Mouse (Mus musculus): Measurements from ENCODE around the gene Myt1l.

The Myt1l gene

DNA sequence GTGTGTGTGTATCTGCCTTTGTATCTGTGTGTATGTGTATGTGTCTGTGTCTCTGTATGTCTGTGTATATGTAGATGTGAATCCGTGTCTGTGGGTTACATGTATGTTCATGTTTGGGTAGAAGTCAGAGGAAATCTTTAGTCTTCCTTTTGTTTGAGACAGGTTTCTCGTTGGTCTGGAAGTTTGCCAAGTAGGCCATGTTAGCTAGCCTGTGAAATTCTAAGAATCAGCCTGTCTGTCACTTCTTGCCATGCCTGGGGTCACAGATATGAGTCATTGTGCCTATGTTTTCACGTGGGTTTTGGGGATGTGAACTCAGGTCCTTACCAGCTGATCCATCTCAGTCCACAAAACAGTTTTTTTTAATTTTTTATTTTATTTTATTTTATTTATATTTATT is 128.9 kb downstream of the Myt1l start:
- Histone ChIP-seq H3K27me3 (ENCODE audit: control insufficient read depth, insufficient read depth, low read length, poor library complexity, severe bottlenecking) (no peaks in the 10 kb centered on the region), H3K36me3 (ENCODE audit: control insufficient read depth, insufficient read depth, low read length, poor library complexity, severe bottlenecking) (no peaks in the 10 kb centered on the region)
- DNase-seq (ENCODE audit: low read depth, low spot score): no peak

GRCm38 (mm10) chr12:29657870-29658269 is 129.7 kb downstream of the Myt1l start:
- DNase-seq (ENCODE audit: low read depth, low spot score): no peak
- Histone ChIP-seq H3K36me3 (ENCODE audit: control insufficient read depth, insufficient read depth, low read length, poor library complexity, severe bottlenecking) (no peaks in the 10 kb centered on the region), H3K27me3 (ENCODE audit: control insufficient read depth, insufficient read depth, low read length, poor library complexity, severe bottlenecking) (no peaks in the 10 kb centered on the region)

DNA sequence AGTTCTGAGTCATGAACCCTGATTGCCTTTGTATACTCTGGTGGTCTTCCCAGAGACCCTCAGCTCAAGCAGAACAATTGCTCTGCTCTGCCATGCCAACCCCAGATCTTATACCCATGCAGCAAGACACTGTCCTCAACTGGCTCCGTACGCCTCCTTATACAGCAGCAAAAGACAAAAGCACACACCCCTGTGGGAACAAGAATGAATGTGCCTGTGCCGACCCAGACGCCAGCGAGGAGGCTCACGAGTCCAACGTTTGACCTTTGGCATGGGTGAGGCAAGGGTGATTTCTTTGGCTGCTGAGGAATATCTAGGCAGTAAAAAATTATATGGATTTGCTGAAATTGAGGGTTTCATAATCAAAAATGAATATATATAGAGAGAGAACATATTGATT is 143.8 kb downstream of the Myt1l start:
- H3K36me3 ChIP-seq (ENCODE audit: control insufficient read depth, insufficient read depth, low read length, poor library complexity, severe bottlenecking): no peaks in the 10 kb centered on the region
- no peaks in the 10 kb centered on the region for H3K27me3 ChIP-seq (ENCODE audit: control insufficient read depth, insufficient read depth, low read length, poor library complexity, severe bottlenecking)
- no peak for DNase-seq (ENCODE audit: low read depth, low spot score)

GRCm38 (mm10) chr12:29675594-29676362 is 147.6 kb downstream of the Myt1l start:
- Histone ChIP-seq H3K36me3 (ENCODE audit: control insufficient read depth, insufficient read depth, low read length, poor library complexity, severe bottlenecking) (no peaks in the 10 kb centered on the region), H3K27me3 (ENCODE audit: control insufficient read depth, insufficient read depth, low read length, poor library complexity, severe bottlenecking) (no peaks in the 10 kb centered on the region)
- no peak for DNase-seq (ENCODE audit: low read depth, low spot score)

- no peaks in the 10 kb centered on the region for H3K36me3 ChIP-seq (ENCODE audit: control insufficient read depth, insufficient read depth, low read length, poor library complexity, severe bottlenecking)
- H3K27me3 ChIP-seq (ENCODE audit: control insufficient read depth, insufficient read depth, low read length, poor library complexity, severe bottlenecking): no peaks in the 10 kb centered on the region
- no peak for DNase-seq (ENCODE audit: low read depth, low spot score)
Measured at GRCm38 (mm10) chr12:29682384-29682783, 154.2 kb downstream of the Myt1l start.

DNA sequence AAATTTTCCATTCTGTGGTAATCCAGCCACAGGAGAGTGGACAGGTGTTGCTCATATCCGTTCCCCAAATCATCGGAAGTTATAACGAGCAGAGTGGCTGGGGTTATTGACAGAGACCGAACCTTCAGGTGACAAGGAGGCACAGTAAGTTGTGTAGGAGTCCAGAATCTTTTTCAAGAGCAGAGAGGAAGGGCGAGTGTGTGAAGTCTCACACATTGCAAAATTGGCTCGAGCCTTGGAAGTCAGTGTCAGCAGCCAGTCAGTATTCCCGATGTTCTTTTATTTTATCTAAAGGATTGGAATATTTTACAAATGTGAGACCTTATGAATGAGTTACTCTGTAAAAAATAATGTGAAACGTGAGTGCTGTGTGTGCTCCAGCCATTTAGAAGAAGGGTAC is 154.8 kb downstream of the Myt1l start:
- no peak for DNase-seq (ENCODE audit: low read depth, low spot score)
- H3K36me3 ChIP-seq (ENCODE audit: control insufficient read depth, insufficient read depth, low read length, poor library complexity, severe bottlenecking): no peaks in the 10 kb centered on the region
- H3K27me3 ChIP-seq (ENCODE audit: control insufficient read depth, insufficient read depth, low read length, poor library complexity, severe bottlenecking): no peaks in the 10 kb centered on the region

DNA sequence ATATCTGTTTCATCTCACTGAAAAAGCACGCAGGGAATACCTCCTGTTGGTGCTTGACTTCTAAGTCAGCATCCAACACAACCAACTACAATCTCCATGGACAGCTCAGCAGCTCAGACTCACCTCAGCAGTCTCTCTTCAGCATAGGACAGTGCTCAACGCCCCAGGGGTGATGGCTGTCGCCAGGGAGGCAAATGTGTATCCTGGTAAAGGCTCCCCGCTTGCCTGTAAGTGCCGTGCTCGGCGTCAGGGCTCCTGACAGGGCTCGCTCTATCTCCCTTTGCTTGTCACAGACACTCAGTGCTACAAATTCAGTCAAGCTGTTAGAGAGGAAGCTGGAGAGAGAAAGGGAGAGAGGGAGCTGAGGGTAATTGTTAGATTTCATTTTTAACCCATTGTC is 158.1 kb downstream of the Myt1l start:
- no peak for DNase-seq (ENCODE audit: low read depth, low spot score)
- Histone ChIP-seq H3K27me3 (ENCODE audit: control insufficient read depth, insufficient read depth, low read length, poor library complexity, severe bottlenecking) (no peaks in the 10 kb centered on the region), H3K36me3 (ENCODE audit: control insufficient read depth, insufficient read depth, low read length, poor library complexity, severe bottlenecking) (no peaks in the 10 kb centered on the region)

DNA sequence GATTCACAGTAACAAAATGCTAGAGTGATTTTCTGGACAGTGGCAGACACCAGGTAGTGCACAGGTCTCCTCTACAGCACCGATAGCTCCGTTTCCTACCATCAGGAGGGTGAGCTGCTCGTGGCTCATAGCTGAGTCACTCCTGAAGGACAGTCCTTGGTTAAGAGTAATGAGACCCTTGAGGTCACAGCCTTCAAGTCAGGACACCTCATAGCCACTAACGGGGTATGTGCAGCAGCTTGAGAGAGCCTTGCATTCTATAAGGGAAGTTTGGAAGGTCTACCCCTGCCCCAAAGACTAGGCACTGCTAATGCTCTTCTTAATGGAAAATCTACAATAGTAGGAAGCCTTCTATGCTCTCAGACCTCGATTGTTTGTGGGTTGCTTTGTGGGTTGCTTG is 163.4 kb downstream of the Myt1l start:
- no peaks in the 10 kb centered on the region for H3K27me3 ChIP-seq (ENCODE audit: control insufficient read depth, insufficient read depth, low read length, poor library complexity, severe bottlenecking)
- no peaks in the 10 kb centered on the region for H3K36me3 ChIP-seq (ENCODE audit: control insufficient read depth, insufficient read depth, low read length, poor library complexity, severe bottlenecking)
- DNase-seq (ENCODE audit: low read depth, low spot score): no peak

DNA sequence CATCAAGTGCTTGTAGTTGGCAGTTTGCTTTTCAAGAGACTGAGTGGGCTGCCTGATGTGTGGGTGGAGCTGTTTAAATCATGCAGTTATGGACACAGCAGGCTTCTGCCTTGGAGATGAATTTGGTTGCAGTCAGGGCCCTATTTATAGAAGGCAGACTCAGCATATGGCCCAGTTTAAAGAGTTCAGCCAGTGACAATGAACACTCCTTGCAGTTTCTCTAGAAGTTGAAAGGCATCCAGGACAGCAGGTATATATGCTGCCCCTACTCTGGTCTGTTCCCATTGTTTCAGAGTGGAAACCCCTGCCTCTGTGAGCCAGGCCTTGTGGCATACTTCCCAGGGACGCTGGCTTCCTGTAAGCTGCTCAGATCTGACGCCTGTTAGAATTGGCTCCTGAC is 167.0 kb downstream of the Myt1l start:
- no peak for DNase-seq (ENCODE audit: low read depth, low spot score)
- no peaks in the 10 kb centered on the region for H3K27me3 ChIP-seq (ENCODE audit: control insufficient read depth, insufficient read depth, low read length, poor library complexity, severe bottlenecking)
- no peaks in the 10 kb centered on the region for H3K36me3 ChIP-seq (ENCODE audit: control insufficient read depth, insufficient read depth, low read length, poor library complexity, severe bottlenecking)

GRCm38 (mm10) chr12:29697526-29698500 is 169.6 kb downstream of the Myt1l start:
- Histone ChIP-seq H3K27me3 (ENCODE audit: control insufficient read depth, insufficient read depth, low read length, poor library complexity, severe bottlenecking) (no peaks in the 10 kb centered on the region), H3K36me3 (ENCODE audit: control insufficient read depth, insufficient read depth, low read length, poor library complexity, severe bottlenecking) (no peaks in the 10 kb centered on the region)
- DNase-seq (ENCODE audit: low read depth, low spot score): no peak

GRCm38 (mm10) chr12:29698541-29698940 is 170.4 kb downstream of the Myt1l start:
- H3K36me3 ChIP-seq (ENCODE audit: control insufficient read depth, insufficient read depth, low read length, poor library complexity, severe bottlenecking): no peaks in the 10 kb centered on the region

DNA sequence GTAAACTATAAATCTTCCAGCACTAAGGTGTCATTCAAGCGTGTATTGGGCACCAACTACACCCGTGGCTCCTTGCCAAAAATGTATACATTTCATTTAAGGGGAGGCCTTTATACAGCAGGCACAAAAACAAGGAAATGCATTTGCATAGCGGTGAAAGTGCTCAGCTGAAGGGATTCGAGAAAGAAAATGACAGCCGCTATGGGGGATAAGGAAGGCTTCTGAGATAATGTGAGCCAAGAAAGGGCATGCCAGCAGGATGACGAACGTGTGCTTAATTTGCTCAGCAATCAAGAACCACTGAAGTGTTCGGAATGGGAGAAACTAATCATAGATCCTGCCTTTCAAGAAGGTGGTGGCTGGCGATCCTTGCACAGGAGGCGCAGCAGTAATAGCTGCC is 170.8 kb downstream of the Myt1l start:
- no peaks in the 10 kb centered on the region for H3K36me3 ChIP-seq (ENCODE audit: control insufficient read depth, insufficient read depth, low read length, poor library complexity, severe bottlenecking)
- DNase-seq (ENCODE audit: low read depth, low spot score): no peak
- no peaks in the 10 kb centered on the region for H3K27me3 ChIP-seq (ENCODE audit: control insufficient read depth, insufficient read depth, low read length, poor library complexity, severe bottlenecking)

More at GRCm38 (mm10) chr12:29698541-29698940, 170.4 kb downstream of the Myt1l start:
- H3K27me3 ChIP-seq (ENCODE audit: control insufficient read depth, insufficient read depth, low read length, poor library complexity, severe bottlenecking): no peaks in the 10 kb centered on the region
- DNase-seq (ENCODE audit: low read depth, low spot score): no peak

DNA sequence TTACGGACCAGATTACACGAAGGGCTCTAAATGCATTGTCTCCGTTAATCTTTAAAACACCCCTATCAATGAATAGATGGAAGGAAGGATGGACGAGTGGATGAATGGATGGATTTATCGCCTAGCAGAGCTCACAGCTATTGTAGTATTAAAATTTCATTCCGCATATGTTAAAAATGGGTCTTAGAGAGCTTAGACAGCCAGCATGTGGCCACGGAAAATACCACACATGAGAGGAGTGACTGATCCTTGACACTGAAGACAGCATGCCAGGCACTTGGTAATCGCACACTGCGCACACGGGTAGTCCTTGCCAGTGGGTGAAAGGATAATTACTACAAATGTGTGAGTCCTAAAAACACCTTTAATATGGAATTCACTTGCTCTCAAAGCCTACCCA is 171.2 kb downstream of the Myt1l start:
- no peaks in the 10 kb centered on the region for H3K27me3 ChIP-seq (ENCODE audit: control insufficient read depth, insufficient read depth, low read length, poor library complexity, severe bottlenecking)
- no peak for DNase-seq (ENCODE audit: low read depth, low spot score)
- H3K36me3 ChIP-seq (ENCODE audit: control insufficient read depth, insufficient read depth, low read length, poor library complexity, severe bottlenecking): no peaks in the 10 kb centered on the region

GRCm38 (mm10) chr12:29700026-29700425 is 171.8 kb downstream of the Myt1l start:
- DNase-seq (ENCODE audit: low read depth, low spot score): no peak
- Histone ChIP-seq H3K27me3 (ENCODE audit: control insufficient read depth, insufficient read depth, low read length, poor library complexity, severe bottlenecking) (no peaks in the 10 kb centered on the region), H3K36me3 (ENCODE audit: control insufficient read depth, insufficient read depth, low read length, poor library complexity, severe bottlenecking) (no peaks in the 10 kb centered on the region)

- H3K36me3 ChIP-seq (ENCODE audit: control insufficient read depth, insufficient read depth, low read length, poor library complexity, severe bottlenecking): no peaks in the 10 kb centered on the region
- no peak for DNase-seq (ENCODE audit: low read depth, low spot score)
- no peaks in the 10 kb centered on the region for H3K27me3 ChIP-seq (ENCODE audit: control insufficient read depth, insufficient read depth, low read length, poor library complexity, severe bottlenecking)
Measured at GRCm38 (mm10) chr12:29701076-29701475, 172.9 kb downstream of the Myt1l start.
